Mouse (Mus musculus): Measurements from ENCODE around the gene Gm21987.

DNA sequence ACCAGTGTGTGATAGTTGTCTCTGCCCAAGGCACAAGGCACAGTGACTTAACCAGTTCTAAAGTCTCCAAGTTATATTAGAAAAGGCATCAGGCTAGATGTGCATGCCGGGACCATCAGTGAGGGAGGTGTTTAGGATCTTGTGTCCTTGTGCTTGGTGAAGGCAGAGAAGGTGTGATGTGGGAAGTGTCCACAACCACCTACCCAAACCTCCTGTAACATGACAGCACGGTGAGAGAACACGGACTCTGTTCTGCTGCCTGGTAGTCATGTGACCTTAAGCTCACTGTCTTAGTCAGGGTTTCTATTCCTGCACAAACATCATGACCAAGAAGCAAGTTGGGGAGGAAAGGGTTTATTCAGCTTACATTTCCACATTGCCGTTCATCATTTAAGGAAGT, 19.4 kb downstream of the Gm21987 start:
- TF ChIP-seq POLR2A (IDR thresholded peaks at IDR 0.05; ENCODE audit: borderline replicate concordance, extremely low read depth, low read depth, low read length) (no peak), CTCF (IDR thresholded peaks at IDR 0.05; ENCODE audit: insufficient read depth, low read length) (no peak)

All from lung, adult 2 months (tissue).